Mouse (Mus musculus) inflammation-experienced regulatory T-cells, adult 6 months (primary cell): ENCODE results near the gene Rcl1. TPM values are rescaled to one million over a fixed set of nuclear protein-coding genes. Genes with fewer than 3 reads are reported as not detected.

Experiments
- ATAC-seq: one replicate; pipeline ENCODE4 v1.8.0; 2017
- polyA plus RNA-seq, 3 experiments: library from polyadenylated mRNA; unstranded; fragments of 100-300 nt; shearing (Covaris generic); gene quantifications; one replicate each; pipeline ENCODE4 v1.2.1; 2017

Gene Rcl1
- polyA plus RNA-seq, 3 experiments from 2014 or later, result 21.7 to 27.0 (median 22.1) TPM

DNA sequence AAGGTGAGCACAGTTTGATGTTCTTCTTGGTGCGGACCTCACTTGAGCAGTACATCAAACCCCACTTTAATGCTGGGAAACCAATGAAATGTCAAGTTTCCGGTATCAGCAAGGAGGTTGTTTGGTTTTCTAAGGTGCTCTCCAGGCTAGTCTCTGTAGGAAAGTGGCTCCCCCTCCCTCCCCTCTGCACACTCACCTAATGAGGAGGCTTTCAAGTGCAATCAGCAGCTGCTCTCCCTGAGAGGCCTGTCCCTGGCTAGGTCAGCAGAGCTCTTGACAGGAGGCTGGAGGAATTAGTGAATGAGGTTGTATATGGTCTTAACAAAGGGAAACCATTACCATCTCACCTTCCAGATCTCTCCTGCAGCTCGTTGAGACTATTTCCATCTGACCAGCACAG, 54.4 kb downstream of the Rcl1 start:
- peak; percentile 32 for ATAC-seq

DNA sequence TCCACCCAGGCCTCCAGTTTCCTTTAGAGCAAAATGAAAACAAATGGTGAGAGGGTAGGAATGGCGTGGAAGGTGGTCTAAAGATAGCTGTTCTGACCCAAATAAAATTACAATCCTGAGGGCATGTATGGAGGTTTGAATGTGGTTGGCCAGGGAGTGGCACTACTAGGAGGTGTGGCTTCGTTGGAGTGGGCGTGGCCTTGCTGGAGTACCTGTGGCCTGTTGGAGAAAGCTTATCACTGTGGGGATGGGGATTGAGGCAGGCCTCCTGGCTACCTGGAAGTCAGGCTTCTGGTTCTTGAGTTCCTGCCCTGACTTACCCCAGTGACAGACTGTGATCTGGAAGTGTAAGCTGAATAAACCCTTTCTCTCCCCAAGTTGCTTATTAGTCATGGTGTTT, 55.2 kb downstream of the Rcl1 start:
- no peak for ATAC-seq

DNA sequence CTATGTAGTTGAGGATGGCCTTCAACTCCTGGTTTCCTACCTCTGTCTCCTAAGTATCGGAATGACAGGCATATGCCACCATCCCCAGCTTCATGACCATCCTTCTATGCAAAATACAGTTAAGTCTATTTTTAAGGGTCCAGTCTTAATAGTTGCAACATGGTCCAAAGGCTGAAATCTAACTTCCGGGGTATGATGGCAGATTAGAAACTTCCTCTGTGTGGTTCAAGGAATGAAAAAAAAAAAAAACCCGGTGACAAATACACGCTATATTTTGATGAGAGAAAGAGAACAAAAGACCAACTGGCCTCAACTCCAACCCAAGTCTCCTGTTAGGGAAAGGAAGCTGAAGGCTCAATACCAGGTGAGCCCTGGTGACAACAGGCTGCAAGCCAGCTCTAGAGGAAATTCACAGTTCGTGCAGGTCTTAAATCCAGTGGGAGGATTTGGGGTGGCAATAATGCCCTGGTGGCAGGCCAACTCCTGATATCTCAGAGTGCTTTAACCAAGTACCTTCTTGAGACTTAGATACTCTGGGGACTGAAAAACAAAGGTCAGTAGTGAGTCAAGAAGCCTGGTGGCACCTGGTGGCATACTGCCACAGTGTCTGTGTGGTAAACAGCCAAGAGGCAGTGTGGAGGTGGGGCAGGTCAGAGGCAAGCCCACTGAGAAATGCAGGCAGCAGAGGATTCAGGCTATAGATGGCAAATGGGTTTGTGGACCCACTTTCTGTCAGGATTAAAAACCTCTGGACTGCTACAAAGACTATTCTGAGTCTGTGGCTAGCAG, 56.7 kb downstream of the Rcl1 start:
- ATAC-seq, result no peak

DNA sequence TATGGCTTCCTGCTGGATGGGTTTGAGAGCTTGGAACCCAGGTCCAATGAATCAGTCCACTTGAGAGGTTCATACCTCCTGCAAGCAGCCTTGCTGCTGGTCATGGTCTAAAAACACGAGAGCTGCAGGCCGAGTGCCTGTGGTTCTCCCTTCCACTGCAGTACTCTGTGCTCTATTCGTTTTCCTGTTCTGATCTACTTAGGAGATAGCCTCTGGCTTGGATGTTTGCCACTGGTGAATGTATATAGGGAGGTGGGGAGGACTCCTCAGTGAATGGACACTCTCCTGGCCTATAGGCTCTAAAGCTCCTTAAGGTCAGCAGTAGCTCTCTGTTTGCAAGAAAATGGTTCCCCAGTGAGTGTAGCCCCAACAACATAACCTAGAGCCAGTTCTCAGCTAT, 57.3 kb downstream of the Rcl1 start:
- ATAC-seq, result no peak

DNA sequence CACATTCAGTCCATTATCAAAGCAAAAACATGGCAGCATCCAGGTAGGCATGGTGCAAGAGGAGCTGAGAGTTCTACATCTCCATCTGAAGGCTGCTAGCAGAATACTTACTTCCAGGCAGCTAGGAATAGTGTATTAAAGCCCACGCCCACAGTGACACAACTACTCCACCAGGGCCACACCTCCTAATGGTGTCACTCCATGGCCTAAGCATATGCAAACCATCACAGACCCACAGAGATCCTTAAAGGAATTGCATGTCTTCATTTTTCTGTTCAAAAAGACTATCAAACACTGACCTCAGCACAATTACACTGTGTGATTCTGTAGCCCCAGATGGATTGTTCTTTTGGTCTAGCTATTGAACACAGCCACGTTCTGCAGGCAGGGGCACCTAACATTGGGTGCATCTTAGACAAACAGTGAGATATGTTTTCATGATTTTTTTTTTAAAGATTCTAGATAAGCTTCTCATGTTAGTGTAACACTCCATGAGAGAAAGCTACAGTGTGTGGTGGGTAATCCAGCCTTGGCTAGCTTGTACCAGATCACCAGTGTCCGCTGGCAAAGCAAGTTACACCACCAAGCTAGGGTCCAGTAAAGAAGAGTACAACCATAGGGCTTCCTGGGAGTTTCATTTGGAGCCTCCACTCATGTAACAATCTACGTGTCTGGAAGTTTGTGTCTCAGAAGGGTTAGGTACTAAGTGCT, 62.8 kb downstream of the Rcl1 start:
- ATAC-seq, result no peak

DNA sequence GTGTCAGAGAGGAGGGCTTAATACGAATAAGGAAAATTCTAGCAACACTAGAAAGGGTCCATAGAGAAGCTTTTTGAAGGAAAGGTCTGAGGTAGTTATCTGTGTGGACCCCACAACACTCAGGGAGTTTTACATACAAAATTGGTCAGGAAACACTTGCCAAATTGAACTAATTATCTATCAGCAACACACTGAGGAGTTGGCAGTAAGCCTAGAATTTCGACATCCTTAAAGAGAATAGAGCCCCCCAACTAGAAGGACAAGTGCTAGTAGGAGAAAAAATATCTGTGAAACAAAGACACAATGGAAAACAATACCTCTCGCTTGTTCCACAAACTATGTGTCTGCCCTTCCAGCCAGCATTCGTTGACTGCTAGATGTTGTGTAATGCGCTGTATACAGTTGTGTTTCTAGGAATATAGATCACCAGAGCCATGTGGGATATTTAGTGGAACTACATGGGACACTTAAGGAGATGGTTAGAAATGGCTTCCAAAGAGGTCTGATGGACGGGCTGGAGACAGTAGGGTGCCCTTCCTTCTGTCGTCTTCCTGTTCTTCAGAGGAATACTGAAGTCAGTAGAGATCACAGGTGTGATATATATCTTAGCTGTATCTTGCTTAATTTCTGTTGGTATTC, 63.5 kb downstream of the Rcl1 start:
- no peak for ATAC-seq

DNA sequence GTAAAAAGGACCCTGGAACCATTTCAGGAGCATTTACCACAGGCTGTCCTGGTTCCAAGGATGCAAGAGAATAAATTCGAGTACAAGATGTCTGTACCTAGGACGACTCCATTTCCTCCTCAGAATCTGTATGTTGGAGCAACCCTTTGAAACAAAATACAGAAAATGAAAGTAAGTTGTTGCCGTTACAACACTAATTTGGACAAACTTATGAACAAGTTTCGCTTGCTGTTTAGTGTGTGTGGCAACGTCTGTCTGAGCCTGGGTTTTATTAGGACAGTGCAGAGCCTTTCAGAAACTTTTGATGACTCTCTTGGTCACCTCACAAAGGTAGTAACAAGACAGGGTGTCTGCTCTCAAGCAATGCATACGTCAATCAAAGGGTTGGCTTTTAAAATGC, 66.8 kb downstream of the Rcl1 start:
- ATAC-seq, result peak; percentile 67

DNA sequence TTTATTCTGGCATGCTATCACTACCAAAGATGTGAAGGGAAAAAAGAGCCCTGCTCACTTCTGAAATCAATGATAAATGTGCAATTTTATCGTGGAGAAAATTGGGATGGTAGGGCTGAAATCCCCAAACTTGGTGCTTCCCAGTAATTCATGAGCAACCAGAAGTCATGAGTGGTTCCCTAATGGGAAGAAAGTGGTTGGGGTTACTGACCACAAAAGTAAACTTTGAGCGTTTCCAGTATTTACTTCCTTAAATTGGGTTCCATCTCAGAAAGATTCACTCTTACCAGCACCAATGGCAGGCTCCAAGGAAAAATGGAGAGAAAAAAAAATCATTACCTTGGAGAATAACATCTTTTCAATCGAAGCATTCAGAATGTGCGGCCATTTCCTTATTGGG, 79.2 kb downstream of the Rcl1 start:
- ATAC-seq, result no peak

DNA sequence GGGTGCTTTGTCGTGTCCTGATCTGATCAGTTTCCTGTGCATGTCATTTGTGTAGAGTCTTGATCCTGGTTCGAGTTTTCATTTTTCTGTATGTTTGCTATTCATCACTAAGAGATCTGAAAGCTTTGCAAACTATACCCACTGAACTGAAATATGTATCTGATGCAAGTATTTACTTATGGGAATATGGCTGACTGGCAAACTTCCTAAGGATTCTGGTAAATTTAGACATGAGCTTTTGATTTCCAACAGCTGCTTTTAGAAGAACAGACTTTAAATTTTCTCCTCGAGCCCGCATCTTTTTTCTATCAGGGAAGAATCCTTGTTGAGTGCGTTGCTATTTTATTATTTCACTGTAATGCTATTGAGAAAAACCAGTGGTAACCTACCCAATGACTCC, 81.0 kb downstream of the Rcl1 start:
- ATAC-seq, result no peak

DNA sequence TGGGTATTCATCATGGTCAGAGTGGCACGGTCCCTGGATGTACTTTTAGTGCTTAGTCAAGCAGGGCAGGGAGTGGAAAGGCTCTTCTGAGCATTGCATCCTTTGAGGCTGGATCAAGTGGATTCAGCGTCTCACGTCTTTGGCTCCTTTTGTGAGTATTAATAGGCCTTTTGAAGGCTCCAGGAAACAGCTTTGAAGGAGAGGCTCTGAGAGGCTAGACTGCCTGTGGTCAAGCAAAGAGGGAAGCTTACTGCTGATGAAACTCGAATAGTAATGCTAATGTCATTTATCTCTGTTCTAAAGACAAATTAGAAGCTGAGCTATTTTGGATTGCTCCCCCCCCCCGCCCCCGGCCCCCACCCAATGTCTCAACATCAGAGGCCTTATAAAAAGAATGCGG, 83.9 kb downstream of the Rcl1 start:
- ATAC-seq, result no peak

DNA sequence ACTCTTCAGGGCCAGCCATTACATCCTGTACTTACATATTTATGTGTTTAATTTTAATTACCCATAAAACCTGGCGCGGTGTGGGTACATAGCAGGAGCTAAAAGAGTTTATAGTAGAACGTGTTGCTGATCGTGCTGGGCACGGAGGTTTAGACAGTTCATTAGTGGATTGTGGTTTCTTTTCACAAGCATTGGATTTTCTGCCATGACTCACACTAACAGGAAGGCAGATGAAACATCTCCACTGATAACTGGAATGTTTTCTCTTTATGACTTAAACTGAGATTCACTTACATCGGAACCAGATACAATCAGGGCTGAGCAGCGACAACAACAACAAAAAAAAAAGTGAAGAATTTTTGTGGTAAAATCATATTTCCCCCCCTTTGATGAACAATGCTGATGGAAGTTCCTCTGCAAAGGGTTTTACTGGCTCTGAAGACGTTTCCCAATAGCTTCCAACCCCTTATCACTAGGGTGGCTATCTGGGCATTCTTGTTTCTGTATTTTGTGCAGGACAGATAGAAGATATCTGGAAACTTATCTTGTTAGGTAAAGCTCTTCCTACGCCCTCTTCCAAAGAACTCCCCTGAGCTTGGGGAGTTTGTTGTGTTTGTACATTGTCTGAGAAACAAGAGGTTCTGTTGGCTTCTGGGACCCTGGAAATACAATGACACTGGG, 84.5 kb downstream of the Rcl1 start:
- ATAC-seq, result peak; percentile 85

DNA sequence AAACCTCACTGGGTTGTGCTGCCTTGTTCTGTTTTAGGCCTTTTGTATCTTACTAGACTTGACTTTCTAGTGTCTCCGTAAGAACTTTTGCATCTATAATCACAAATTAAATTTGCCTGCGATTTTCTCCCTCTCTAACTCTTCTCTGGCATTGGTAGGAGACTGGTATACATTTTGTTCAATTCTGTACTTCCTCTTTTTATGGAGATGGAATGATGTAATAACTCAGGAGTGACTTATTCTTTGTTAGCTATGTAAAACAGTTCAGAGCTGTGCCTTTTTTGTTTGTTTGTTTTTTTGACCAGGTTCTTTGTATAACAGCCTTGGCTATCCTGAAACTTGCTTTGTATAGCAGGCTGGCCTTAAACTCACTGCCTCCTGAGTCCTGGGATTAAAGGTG, 87.7 kb downstream of the Rcl1 start:
- no peak for ATAC-seq

Other genes starting within 250 kb of the Rcl1 start
- gene Plpp6, start 137.4 kb upstream of the Rcl1 start, polyA plus RNA-seq, result 1 to 10 TPM; 1.1 to 1.3 (median 1.1) TPM
- gene 4430402I18Rik, start 133.6 kb upstream of the Rcl1 start, polyA plus RNA-seq, result not detected
- gene Cdc37l1, start 111.0 kb upstream of the Rcl1 start, polyA plus RNA-seq, result 10 to 100 TPM; 32.8 to 35.6 (median 33.4) TPM
- gene Ak3, start 53.4 kb upstream of the Rcl1 start, polyA plus RNA-seq, result 10 to 100 TPM; 13.7 to 24.2 (median 17.2) TPM
- 10 to 100 TPM; 21.2 to 26.9 (median 23.4) TPM for gene Jak2, start 150.5 kb downstream of the Rcl1 start, polyA plus RNA-seq
- gene Insl6, start 224.0 kb downstream of the Rcl1 start, polyA plus RNA-seq, result 10 to 100 TPM; 30.9 to 47.6 (median 40.4) TPM
- gene Rln1, start 233.3 kb downstream of the Rcl1 start, polyA plus RNA-seq, result not detected